Mouse (Mus musculus) midbrain, embryonic 10.5 days (tissue): ENCODE data around the gene Slc25a39. TPM values are rescaled to one million over a fixed set of nuclear protein-coding genes. Genes with fewer than 3 reads are reported as not detected.
"Not testable (repeated sequence)": the region's sequence is repeated elsewhere in the genome, so short reads cannot be mapped to it uniquely, and the experiment has no call there.

Experiments
- DNase-seq: peaks from one replicate; pipeline ENCODE4 v3.0.0-alpha.2; 2017; ENCODE audit warnings: low spot score
- H3K27ac ChIP-seq: fragments of 300-500 bp; sonication (generic); replicated peaks from 2 replicates; pipeline ENCODE4 v1.5.1; 2016; ENCODE audit warnings: mild to moderate bottlenecking
- H3K27me3 ChIP-seq: fragments of 300-500 bp; sonication (generic); 2 replicates; pipeline ENCODE4 v1.6.1; 2016; ENCODE audit warnings: low read depth, mild to moderate bottlenecking; ENCODE audit not compliant: poor library complexity, severe bottlenecking
- H3K36me3 ChIP-seq: fragments of 300-500 bp; sonication (generic); 2 replicates; pipeline ENCODE4 v1.6.1; 2016; ENCODE audit warnings: mild to moderate bottlenecking, moderate library complexity
- H3K4me1 ChIP-seq: fragments of 300-500 bp; sonication (generic); 2 replicates; pipeline ENCODE4 v1.6.1; 2016
- H3K4me3 ChIP-seq: fragments of 300-500 bp; sonication (generic); 2 replicates; pipeline ENCODE4 v1.5.1; 2016; ENCODE audit warnings: mild to moderate bottlenecking, moderate library complexity
- H3K9me3 ChIP-seq: fragments of 300-500 bp; sonication (generic); replicated peaks from 2 replicates; pipeline ENCODE4 v1.6.1; 2016; ENCODE audit warnings: mild to moderate bottlenecking
- WGBS: fragments of 180-500 bp; shearing (Covaris S2); methylation state at CpG from one replicate; pipeline ENCODE4 v1.1.7; 2016; 5-methylcytosine and 5-hydroxymethylcytosine counted together
- polyA plus RNA-seq: library from polyadenylated mRNA; unstranded; fragments of >200 nt; fragmentation: Nextera tagmentation; extraction: Ambion mirVana; gene quantifications from 2 replicates; pipeline ENCODE4 v1.2.1, GENCODE M21; 2016

The Slc25a39 gene
- polyA plus RNA-seq, 1 experiment from 2014 or later: 249 TPM

DNA sequence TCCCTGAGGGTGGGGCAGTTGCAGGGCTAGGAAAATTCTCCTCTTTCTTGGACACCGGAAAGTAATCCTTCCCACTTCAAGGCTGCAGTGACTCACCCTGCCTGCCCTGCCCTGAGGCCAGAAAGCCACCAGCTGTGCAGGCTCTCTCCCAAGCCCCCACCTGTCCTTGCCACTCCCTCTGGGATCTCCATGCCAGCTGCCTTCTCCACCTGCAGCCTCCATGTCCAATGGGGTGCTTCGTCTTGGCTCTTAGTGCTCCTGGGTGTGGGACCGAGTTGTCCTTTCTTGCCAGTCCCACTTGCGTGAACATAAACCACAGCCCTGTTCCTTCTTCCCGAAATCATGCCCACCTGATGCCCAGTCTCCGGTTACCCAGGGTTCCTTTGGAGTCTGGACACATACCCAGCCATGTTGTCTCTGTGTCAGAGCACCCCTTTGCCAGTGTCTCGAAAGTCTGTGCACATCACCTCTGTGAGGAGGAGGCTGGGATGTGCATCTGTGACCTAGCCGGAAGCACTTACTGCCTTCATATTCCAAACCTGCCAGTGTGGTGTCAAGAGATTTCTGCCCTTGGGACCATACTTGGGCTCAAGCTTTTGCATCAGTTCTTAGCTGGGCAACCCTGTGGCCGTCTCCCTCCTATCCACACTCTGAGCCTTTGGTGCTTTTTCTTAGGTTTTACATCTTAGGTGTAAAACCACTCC lies 13.2 kb downstream of the Slc25a39 start:
- Histone ChIP-seq H3K36me3 (peaks cover 12% of the 10 kb centered on the region; the same call in 1 of the 2 replicates), H3K9me3 (no peaks in the 10 kb centered on the region), H3K27ac (peak overlapping the region; percentile 89), H3K4me1 (peaks cover 64% of the 10 kb centered on the region), H3K4me3 (peak overlapping the region; percentile 74), H3K27me3 (peaks cover 48% of the 10 kb centered on the region)
- DNase-seq: no peak
- WGBS: 83% methylated on average over 9 of the region's 9 CpGs

DNA sequence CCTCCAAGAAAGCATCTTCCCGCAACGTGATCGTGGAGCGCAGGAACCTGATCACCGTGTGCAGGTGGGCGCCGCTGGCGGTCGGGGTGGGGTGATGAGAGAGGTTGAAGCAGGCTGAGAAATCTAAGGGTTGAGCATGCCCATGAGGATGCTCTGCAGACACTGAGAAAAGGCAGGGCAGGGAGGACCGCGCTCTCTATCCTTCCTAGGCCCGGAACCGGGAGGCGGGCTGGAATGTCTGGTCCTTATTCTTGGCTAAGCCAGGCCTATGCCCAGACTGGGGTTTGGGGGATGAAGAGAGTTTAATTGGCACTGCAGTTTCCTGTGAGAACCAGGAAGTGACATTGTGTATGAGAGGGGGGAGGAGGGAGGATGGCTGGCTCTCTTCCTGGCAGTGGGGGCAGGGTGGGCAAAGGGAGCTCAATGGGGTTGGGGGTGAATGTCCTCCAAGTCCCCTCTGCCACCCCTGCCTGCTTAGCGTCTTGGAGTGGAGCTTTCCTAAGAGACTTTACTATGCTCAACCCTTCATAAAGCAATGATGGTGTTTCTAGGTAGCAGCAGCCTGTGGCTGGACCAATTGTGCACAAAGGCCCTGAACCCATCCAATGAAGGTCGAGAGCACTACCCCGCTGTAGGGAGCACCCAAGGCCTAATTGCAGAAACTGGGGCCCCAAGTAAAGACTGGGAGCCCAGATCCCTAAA lies 13.9 kb downstream of the Slc25a39 start:
- peaks cover 57% of the 10 kb centered on the region for H3K4me1 ChIP-seq
- no peaks in the 10 kb centered on the region for H3K9me3 ChIP-seq
- WGBS: 9% methylated on average over 17 of the region's 17 CpGs
- no peak for DNase-seq
- peak overlapping the region; percentile 89 for H3K27ac ChIP-seq
- H3K4me3 ChIP-seq: peak overlapping the region; percentile 74
- H3K27me3 ChIP-seq: peaks cover 41% of the 10 kb centered on the region
- H3K36me3 ChIP-seq: peaks cover 9% of the 10 kb centered on the region; the same call in 1 of the 2 replicates

- no peaks in the 10 kb centered on the region for H3K9me3 ChIP-seq
- peaks cover 35% of the 10 kb centered on the region for H3K27me3 ChIP-seq
- WGBS: 2% methylated on average over 30 of the region's 34 CpGs
- peak within 1 kb of the TSS; percentile 89 for H3K27ac ChIP-seq
- DNase-seq: peak; percentile 95
- peak within 1 kb of the TSS; percentile 74 for H3K4me3 ChIP-seq
- H3K4me1 ChIP-seq: peaks cover 57% of the 10 kb centered on the region
- peaks cover 4% of the 10 kb centered on the region; the same call in 1 of the 2 replicates for H3K36me3 ChIP-seq
These were observed 14.5 kb downstream of the Slc25a39 start, which contains the start of gene Rundc3a for GRCm38 (mm10) chr11:102393238-102393634. TSS of gene Rundc3a (plus strand) at chr11:102393403.

- Histone ChIP-seq H3K27me3 (peaks cover 29% of the 10 kb centered on the region), H3K9me3 (no peaks in the 10 kb centered on the region), H3K4me3 (peak overlapping the region; percentile 74), H3K36me3 (no peaks in the 10 kb centered on the region), H3K4me1 (peaks cover 54% of the 10 kb centered on the region), H3K27ac (peak overlapping the region; percentile 89)
- DNase-seq: no peak
- WGBS: 21% methylated on average over 15 of the region's 15 CpGs
These were observed 15.1 kb downstream of the Slc25a39 start for GRCm38 (mm10) chr11:102392441-102393237.

- H3K27me3 ChIP-seq, H3K36me3 ChIP-seq, H3K4me3 ChIP-seq, H3K9me3 ChIP-seq, H3K27ac ChIP-seq, DNase-seq: not testable (repeated sequence)
- WGBS: 90% methylated on average over 4 of the region's 5 CpGs
- peaks cover 22% of the 10 kb centered on the region for H3K4me1 ChIP-seq
These were observed 18.3 kb downstream of the Slc25a39 start for GRCm38 (mm10) chr11:102389436-102389835.

GRCm38 (mm10) chr11:102386121-102386520 lies 21.6 kb downstream of the Slc25a39 start:
- Histone ChIP-seq H3K27me3 (no peaks in the 10 kb centered on the region), H3K4me3 (no peak overlapping the region), H3K27ac (no peak overlapping the region), H3K36me3 (no peaks in the 10 kb centered on the region), H3K4me1 (no peaks in the 10 kb centered on the region; the same call in 1 of the 2 replicates), H3K9me3 (no peaks in the 10 kb centered on the region)
- DNase-seq: no peak
- whole genome bisulfite sequencing: 67% methylated on average over 5 of the region's 5 CpGs

GRCm38 (mm10) chr11:102385075-102385474 lies 22.7 kb downstream of the Slc25a39 start:
- 48% methylated on average over 4 of the region's 4 CpGs for WGBS
- H3K27me3 ChIP-seq: no peaks in the 10 kb centered on the region

GRCm38 (mm10) chr11:102384418-102384817 lies 23.3 kb downstream of the Slc25a39 start:
- whole genome bisulfite sequencing: 76% methylated on average over 2 of the region's 2 CpGs

More at GRCm38 (mm10) chr11:102385075-102385474, 22.7 kb downstream of the Slc25a39 start:
- H3K27ac ChIP-seq: no peak overlapping the region
- H3K36me3 ChIP-seq: no peaks in the 10 kb centered on the region
- no peaks in the 10 kb centered on the region for H3K9me3 ChIP-seq
- DNase-seq: no peak
- no peak overlapping the region for H3K4me3 ChIP-seq
- no peaks in the 10 kb centered on the region; the same call in 1 of the 2 replicates for H3K4me1 ChIP-seq

DNA sequence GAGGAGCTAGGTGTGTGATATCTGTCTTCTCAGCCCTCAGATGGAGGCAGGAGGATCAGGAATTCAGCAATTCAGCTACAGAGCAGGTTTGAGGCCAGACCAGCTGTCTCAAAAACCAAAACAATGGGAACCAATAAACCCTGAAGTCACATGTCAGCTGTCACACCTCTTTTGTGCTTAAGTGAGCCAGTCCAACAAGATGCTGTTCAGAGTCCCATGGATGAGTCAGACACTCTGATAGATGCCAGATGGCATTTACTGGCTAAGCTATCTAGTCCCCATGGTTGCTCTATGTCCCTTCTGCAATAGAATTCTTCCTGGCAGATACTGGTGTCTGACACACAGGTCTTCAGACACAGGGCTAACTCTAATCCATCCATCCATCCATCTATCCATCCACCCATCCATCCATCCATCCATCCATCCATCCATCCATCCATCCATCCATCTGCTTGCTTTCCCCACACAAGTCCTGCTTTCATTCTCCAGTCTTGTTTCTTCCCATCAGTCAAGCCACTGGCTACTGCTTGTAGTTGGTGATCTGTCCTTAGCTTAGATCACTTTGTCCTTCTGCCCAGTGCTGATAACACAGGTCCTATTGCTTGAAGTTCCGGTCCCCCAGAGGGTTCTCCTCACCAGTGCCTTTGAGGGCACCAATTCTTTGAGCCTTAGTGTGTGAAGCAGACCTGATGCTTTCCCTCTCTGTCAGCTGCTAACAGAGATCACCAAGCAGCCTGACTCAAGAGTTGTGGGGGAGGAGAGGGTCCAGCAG lies 24.2 kb downstream of the Slc25a39 start:
- Histone ChIP-seq H3K4me3 (no peak overlapping the region), H3K27ac (no peak overlapping the region), H3K36me3 (no peaks in the 10 kb centered on the region), H3K4me1 (no peaks in the 10 kb centered on the region; the same call in 1 of the 2 replicates), H3K9me3 (no peaks in the 10 kb centered on the region; the same call in 1 of the 2 replicates), H3K27me3 (no peaks in the 10 kb centered on the region)
- no peak for DNase-seq
- WGBS: 100% methylated on average over 1 of the region's 1 CpGs

More at GRCm38 (mm10) chr11:102384418-102384817, 23.3 kb downstream of the Slc25a39 start:
- Histone ChIP-seq H3K4me3 (no peak overlapping the region), H3K9me3 (no peaks in the 10 kb centered on the region), H3K27me3 (no peaks in the 10 kb centered on the region), H3K4me1 (no peaks in the 10 kb centered on the region; the same call in 1 of the 2 replicates), H3K36me3 (no peaks in the 10 kb centered on the region), H3K27ac (no peak overlapping the region)
- no peak for DNase-seq

DNA sequence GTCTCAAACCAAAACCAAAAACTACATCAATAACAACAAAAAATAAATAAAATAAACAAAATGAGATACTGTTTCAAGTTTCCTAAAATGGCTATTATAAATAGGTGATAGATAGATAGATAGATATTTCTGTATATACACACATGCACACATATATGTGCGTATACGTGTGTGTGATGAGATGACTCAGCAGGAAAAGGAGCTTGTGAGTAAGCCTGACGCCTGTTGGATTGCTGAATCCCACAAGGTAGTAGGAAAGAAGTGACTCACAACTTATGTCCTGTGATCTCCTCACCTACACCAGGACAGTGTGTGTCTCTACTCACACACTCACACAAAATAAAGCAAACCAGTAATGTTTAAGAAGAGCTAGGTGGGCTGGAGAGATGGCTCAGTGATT lies 25.0 kb downstream of the Slc25a39 start:
- Histone ChIP-seq H3K9me3 (no peaks in the 10 kb centered on the region; the same call in 1 of the 2 replicates), H3K27ac (no peak overlapping the region), H3K27me3 (no peaks in the 10 kb centered on the region), H3K4me3 (no peak overlapping the region), H3K36me3 (no peaks in the 10 kb centered on the region), H3K4me1 (no peaks in the 10 kb centered on the region; the same call in 1 of the 2 replicates)
- 89% methylated on average over 3 of the region's 3 CpGs for WGBS
- DNase-seq: no peak

DNA sequence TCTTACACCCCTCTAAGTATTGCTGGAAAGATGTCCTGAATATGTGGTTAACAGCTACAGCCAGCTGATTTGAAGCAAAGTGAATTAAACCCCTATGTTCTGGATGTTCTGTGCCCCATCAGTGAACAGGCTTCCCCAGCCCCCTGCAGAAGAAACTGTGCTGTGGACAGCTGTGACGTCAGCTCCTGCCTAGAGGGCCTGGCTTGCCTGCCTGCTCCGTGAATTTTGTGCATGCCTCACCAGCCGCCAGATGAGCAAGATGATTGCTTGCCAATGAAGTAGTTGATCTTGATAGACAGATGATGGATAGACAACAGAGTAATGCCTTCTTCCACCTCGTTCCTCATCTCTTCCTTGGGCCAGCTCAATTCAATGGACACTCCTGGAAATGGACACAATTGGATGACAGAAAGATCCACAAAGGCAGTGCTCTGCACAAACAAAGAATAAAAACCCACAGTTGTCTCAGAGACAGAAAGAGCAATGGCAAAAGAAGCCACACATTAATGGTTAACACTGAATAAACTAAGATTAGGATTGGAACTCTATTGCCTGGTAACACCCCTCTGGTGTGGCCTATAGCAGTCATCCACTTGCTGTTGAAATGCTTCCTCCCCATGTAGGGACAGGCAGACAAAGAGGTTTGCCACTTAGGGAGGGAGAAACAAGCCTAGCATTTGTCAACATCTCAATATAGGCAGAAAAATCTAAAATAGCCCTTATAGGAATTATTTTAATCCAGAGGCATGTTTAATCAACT lies 26.2 kb downstream of the Slc25a39 start:
- H3K9me3 ChIP-seq: no peaks in the 10 kb centered on the region; the same call in 1 of the 2 replicates

More for the DNA sequence above, 26.2 kb downstream of the Slc25a39 start:
- 52% methylated on average over 4 of the region's 4 CpGs for WGBS
- Histone ChIP-seq H3K27me3 (0 out of 2 replicates have a peak, but pooled peaks cover 2% of the 10 kb centered on the region), H3K4me1 (peaks cover 2% of the 10 kb centered on the region), H3K36me3 (no peaks in the 10 kb centered on the region), H3K27ac (no peak overlapping the region), H3K4me3 (no peak overlapping the region)
- no peak for DNase-seq
